Mouse (Mus musculus): Measurements from ENCODE around the gene Apela. TPM values are rescaled to one million over a fixed set of nuclear protein-coding genes. Genes with fewer than 3 reads are reported as not detected.

Gene Apela
- polyA plus RNA-seq, 1 experiment: 119 TPM

DNA sequence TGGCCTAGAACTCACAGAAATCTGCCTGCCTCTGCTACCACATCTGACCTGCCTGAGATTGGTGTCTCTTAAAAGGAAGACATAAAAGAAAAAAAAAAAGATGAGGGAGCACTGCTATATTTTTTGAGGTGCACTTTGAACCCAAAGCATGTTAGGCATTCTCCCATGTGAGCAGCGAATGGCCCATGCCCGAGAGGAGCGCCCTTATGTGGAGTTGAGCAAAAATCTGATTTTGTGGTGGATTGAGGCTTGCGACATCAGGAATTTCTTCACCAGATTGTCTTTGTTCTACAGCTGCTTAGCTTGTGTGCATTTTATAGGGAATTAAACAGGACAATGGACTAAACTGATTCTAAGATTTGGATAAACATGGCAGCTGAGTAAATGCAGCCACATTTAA lies 10.1 kb upstream of the Apela start:
- TF ChIP-seq POLR2A (IDR thresholded peaks at IDR 0.05; ENCODE audit: low read depth, low read length): no peak
- TF ChIP-seq CTCF (conservative IDR thresholded peaks at IDR 0.05; ENCODE audit: insufficient read depth, insufficient read length, low read depth, low read length): no peak
- Histone ChIP-seq H3K27ac (ENCODE audit: insufficient read depth, low read depth, low read length) (no peak overlapping the region), H3K27me3 (replicated peaks; ENCODE audit: control insufficient read depth, insufficient read depth, low read length) (no peaks in the 10 kb centered on the region), H3K4me3 (ENCODE audit: insufficient read depth, low read depth, low read length) (no peak overlapping the region), H3K4me1 (ENCODE audit: control insufficient read depth, insufficient read depth, low read length) (no peaks in the 10 kb centered on the region), H3K36me3 (ENCODE audit: control insufficient read depth, insufficient read depth, low read length) (no peaks in the 10 kb centered on the region)
- no peak for DNase-seq
- WGBS: 94% methylated on average over 4 of the region's 4 CpGs

DNA sequence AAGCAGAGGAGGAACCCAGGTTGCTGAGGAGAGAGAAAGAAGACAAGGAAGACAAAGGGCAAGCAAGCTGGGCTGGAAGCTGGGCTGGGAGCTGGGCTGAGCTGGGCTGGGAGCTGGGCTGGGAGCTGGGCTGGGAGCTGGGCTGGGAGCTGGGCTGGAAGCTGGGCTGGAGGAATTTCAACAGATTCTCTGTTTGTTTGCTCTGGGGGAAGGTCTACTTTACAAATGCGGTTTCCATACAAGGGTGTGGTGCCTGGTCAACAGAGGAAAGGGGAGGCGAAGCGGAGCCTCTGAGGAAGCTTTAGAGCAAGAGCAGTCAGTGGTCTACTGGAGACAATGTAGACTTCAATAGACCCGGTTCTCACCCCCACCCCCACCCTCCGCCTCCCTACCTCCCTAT lies 9.4 kb upstream of the Apela start:
- Histone ChIP-seq H3K27ac (ENCODE audit: insufficient read depth, low read depth, low read length) (no peak overlapping the region), H3K27me3 (replicated peaks; ENCODE audit: control insufficient read depth, insufficient read depth, low read length) (no peaks in the 10 kb centered on the region), H3K4me1 (ENCODE audit: control insufficient read depth, insufficient read depth, low read length) (no peaks in the 10 kb centered on the region), H3K36me3 (ENCODE audit: control insufficient read depth, insufficient read depth, low read length) (no peaks in the 10 kb centered on the region), H3K4me3 (ENCODE audit: insufficient read depth, low read depth, low read length) (no peak overlapping the region)
- WGBS: 71% methylated on average over 5 of the region's 5 CpGs
- DNase-seq: no peak
- no peak for TF ChIP-seq POLR2A (IDR thresholded peaks at IDR 0.05; ENCODE audit: low read depth, low read length)
- no peak for TF ChIP-seq CTCF (conservative IDR thresholded peaks at IDR 0.05; ENCODE audit: insufficient read depth, insufficient read length, low read depth, low read length)

DNA sequence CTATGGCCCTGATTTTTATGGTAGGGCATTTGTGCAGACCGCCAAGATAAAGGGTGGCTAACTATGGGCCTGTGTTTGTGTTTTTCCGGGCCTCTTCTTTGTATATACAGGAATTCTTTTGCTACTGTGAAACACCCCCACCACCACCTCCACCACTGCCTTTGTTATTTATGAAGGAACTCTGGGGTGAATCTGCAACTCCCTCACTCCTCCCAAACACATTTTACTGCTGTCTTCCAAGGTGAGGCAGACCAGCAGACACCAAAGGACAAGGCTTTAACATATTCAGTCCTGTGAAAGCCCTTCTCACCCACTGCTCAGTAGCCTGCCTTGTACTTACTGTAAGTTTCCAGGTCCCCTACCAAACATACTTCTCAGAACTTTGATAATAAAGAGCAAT lies 3.0 kb downstream of the Apela start:
- Histone ChIP-seq H3K36me3 (ENCODE audit: control insufficient read depth, insufficient read depth, low read length) (no peaks in the 10 kb centered on the region), H3K27ac (ENCODE audit: insufficient read depth, low read depth, low read length) (peak overlapping the region; percentile 51; the same call in 1 of the 2 replicates), H3K27me3 (replicated peaks; ENCODE audit: control insufficient read depth, insufficient read depth, low read length) (no peaks in the 10 kb centered on the region), H3K4me1 (ENCODE audit: control insufficient read depth, insufficient read depth, low read length) (peaks cover 8% of the 10 kb centered on the region; the same call in 1 of the 2 replicates), H3K4me3 (ENCODE audit: insufficient read depth, low read depth, low read length) (no peak overlapping the region)
- WGBS: 51% methylated on average over 2 of the region's 2 CpGs
- DNase-seq: no peak
- TF ChIP-seq POLR2A (IDR thresholded peaks at IDR 0.05; ENCODE audit: low read depth, low read length) (no peak), CTCF (conservative IDR thresholded peaks at IDR 0.05; ENCODE audit: insufficient read depth, insufficient read length, low read depth, low read length) (no peak)

DNA sequence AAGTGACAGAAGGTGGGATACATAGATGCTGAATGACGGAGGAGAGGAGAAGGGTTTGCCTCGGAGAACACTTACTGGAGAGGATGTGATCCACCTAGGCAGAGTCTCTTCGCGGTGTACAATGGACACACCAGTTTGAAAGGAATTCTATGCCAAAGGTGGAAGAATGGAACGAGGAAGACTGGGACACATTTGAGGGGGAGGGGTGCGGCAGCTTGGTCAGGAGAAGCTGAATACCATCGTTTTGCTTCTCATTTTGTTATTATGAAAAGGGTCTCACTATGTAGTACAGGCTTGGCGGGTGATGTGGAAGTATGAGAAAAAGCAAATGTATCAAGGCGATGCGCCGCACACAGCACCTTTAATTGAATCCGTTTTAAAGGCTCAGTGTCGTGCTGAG lies 4.1 kb downstream of the Apela start:
- Histone ChIP-seq H3K4me3 (ENCODE audit: insufficient read depth, low read depth, low read length) (no peak overlapping the region; the same call in 1 of the 2 replicates), H3K36me3 (ENCODE audit: control insufficient read depth, insufficient read depth, low read length) (no peaks in the 10 kb centered on the region), H3K4me1 (ENCODE audit: control insufficient read depth, insufficient read depth, low read length) (peaks cover 10% of the 10 kb centered on the region; the same call in 1 of the 2 replicates), H3K27me3 (replicated peaks; ENCODE audit: control insufficient read depth, insufficient read depth, low read length) (no peaks in the 10 kb centered on the region), H3K27ac (ENCODE audit: insufficient read depth, low read depth, low read length) (peak overlapping the region; percentile 30)
- no peak for DNase-seq
- WGBS: 79% methylated on average over 13 of the region's 13 CpGs
- no peak for TF ChIP-seq POLR2A (IDR thresholded peaks at IDR 0.05; ENCODE audit: low read depth, low read length)
- TF ChIP-seq CTCF (conservative IDR thresholded peaks at IDR 0.05; ENCODE audit: insufficient read depth, insufficient read length, low read depth, low read length): no peak

DNA sequence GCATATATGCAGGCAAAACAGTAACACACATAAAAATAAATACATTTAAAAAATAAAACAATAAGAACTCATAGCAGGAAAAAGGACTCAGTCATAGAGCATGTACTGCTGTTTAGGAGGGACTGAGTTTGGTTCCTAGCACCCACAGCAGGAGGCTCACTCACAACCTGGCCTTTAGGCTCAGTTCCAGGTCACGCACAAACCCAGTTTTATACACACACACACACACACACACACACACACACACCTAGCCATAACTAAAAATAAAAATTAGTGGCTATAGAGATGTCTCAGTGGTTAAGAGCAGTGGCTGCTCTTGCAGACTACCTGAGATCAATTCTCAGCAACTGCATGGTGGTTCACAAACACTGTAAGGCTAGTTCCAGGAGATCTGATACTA lies 5.0 kb downstream of the Apela start:
- H3K36me3 ChIP-seq (ENCODE audit: control insufficient read depth, insufficient read depth, low read length): no peaks in the 10 kb centered on the region
- H3K4me1 ChIP-seq (ENCODE audit: control insufficient read depth, insufficient read depth, low read length): peaks cover 7% of the 10 kb centered on the region; the same call in 1 of the 2 replicates
- TF ChIP-seq POLR2A (IDR thresholded peaks at IDR 0.05; ENCODE audit: low read depth, low read length) (no peak), CTCF (conservative IDR thresholded peaks at IDR 0.05; ENCODE audit: insufficient read depth, insufficient read length, low read depth, low read length) (no peak)
- no peaks in the 10 kb centered on the region for H3K27me3 ChIP-seq (replicated peaks; ENCODE audit: control insufficient read depth, insufficient read depth, low read length)
- 96% methylated on average over 1 of the region's 1 CpGs for WGBS
- 0 out of 2 replicates have a peak overlapping the region, but pooled peaks have one; percentile 21 for H3K27ac ChIP-seq (ENCODE audit: insufficient read depth, low read depth, low read length)
- H3K4me3 ChIP-seq (ENCODE audit: insufficient read depth, low read depth, low read length): no peak overlapping the region
- no peak for DNase-seq

DNA sequence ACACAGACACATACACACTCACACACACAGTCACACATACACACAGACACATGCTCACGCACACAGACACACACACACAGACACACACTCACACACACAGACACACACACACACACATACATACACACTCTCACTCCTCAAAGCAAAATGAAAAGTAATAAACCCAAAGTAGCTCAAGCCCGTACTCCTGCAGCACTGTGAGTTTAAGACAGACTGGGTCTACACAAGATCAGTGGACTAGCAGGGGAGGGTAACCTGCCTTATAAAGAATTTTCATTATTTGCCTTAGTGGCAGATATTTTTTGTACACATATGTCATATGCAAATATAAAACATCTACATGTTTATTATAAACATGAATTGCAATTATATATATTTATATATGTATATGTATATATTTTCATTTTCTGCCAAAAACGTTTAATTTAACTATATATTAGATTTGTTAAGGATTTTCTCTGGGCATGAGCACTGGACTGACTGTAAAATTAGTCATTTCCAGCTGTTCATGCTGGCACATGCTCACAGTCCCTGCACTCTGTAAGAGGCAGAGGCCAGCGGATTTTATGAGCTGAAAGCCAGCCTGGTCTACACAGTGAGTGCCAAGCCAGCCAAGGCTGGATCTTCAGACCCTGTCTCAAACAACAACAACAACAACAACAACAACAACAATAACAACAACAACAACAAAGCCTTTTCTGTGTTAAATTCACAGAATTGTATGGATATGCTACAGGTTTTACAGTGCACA lies 6.2 kb downstream of the Apela start:
- TF ChIP-seq CTCF (conservative IDR thresholded peaks at IDR 0.05; ENCODE audit: insufficient read depth, insufficient read length, low read depth, low read length): no peak
- TF ChIP-seq POLR2A (IDR thresholded peaks at IDR 0.05; ENCODE audit: low read depth, low read length): no peak
- Histone ChIP-seq H3K4me1 (ENCODE audit: control insufficient read depth, insufficient read depth, low read length) (peaks cover 7% of the 10 kb centered on the region; the same call in 1 of the 2 replicates), H3K27me3 (replicated peaks; ENCODE audit: control insufficient read depth, insufficient read depth, low read length) (no peaks in the 10 kb centered on the region), H3K36me3 (ENCODE audit: control insufficient read depth, insufficient read depth, low read length) (no peaks in the 10 kb centered on the region), H3K27ac (ENCODE audit: insufficient read depth, low read depth, low read length) (peak overlapping the region; percentile 90), H3K4me3 (ENCODE audit: insufficient read depth, low read depth, low read length) (no peak overlapping the region)
- DNase-seq: no peak
- 72% methylated on average over 4 of the region's 4 CpGs for WGBS

DNA sequence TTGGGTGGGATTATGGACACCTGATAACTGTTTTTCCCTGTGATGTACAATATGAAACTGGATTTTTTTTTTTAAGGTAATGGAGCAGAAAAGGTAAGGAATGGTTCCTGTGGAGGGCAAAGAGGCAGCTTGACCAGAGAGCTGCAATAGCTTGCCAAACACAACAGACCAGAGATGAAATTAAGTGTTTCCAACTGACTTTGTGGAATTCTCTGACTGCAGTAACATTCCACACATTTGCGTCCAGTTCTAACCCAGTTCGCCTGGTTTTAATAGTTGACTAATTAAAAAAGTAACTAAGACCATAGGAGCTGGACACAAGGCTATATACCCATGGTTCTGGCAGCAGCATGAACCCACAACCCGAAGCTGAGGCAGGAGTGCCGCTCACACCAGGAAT lies 7.4 kb downstream of the Apela start:
- Histone ChIP-seq H3K27me3 (replicated peaks; ENCODE audit: control insufficient read depth, insufficient read depth, low read length) (no peaks in the 10 kb centered on the region), H3K4me1 (ENCODE audit: control insufficient read depth, insufficient read depth, low read length) (peaks cover 7% of the 10 kb centered on the region; the same call in 1 of the 2 replicates), H3K27ac (ENCODE audit: insufficient read depth, low read depth, low read length) (peak overlapping the region; percentile 90), H3K36me3 (ENCODE audit: control insufficient read depth, insufficient read depth, low read length) (no peaks in the 10 kb centered on the region), H3K4me3 (ENCODE audit: insufficient read depth, low read depth, low read length) (no peak overlapping the region)
- peak; percentile 61 for DNase-seq
- TF ChIP-seq CTCF (conservative IDR thresholded peaks at IDR 0.05; ENCODE audit: insufficient read depth, insufficient read length, low read depth, low read length) (no peak), POLR2A (IDR thresholded peaks at IDR 0.05; ENCODE audit: low read depth, low read length) (no peak)
- WGBS: 32% methylated on average over 4 of the region's 4 CpGs

Measured in kidney, adult 2 months (tissue).